Mouse (Mus musculus) kidney, embryonic 14.5 days (tissue): ENCODE measurements around the gene Itgb3. TPM values are rescaled to one million over a fixed set of nuclear protein-coding genes. Genes with fewer than 3 reads are reported as not detected.
"Not testable (repeated sequence)": the region's sequence is repeated elsewhere in the genome, so short reads cannot be mapped to it uniquely, and the experiment has no call there.

Experiments used
- ATAC-seq: fragments of 200-750 bp; cut with Nextera tagmentation; 2 replicates; pipeline ENCODE4 v1.8.0; 2017; ENCODE audit warnings: moderate number of reproducible peaks, mild to moderate bottlenecking, moderate TSS enrichment, moderate library complexity; ENCODE audit not compliant: low FRiP score, low TSS enrichment
- H3K27ac ChIP-seq: fragments of 300-500 bp; sonication (generic); 2 replicates; pipeline ENCODE4 v1.5.1; 2014; ENCODE audit warnings: low read depth, mild to moderate bottlenecking, low read length, moderate library complexity, mixed read lengths
- H3K27me3 ChIP-seq: fragments of 300-500 bp; sonication (generic); 2 replicates; pipeline ENCODE4 v1.6.1; 2014; ENCODE audit warnings: mild to moderate bottlenecking, low read length; ENCODE audit not compliant: control insufficient read depth, insufficient read depth
- H3K36me3 ChIP-seq: fragments of 300-500 bp; sonication (generic); 2 replicates; pipeline ENCODE4 v1.6.1; 2014; ENCODE audit warnings: low read length, mixed read lengths; ENCODE audit not compliant: control insufficient read depth, insufficient read depth
- H3K4me1 ChIP-seq: fragments of 300-500 bp; sonication (generic); 2 replicates; pipeline ENCODE4 v1.6.1; 2014; ENCODE audit warnings: low read length, mixed read lengths; ENCODE audit not compliant: control insufficient read depth, insufficient read depth
- H3K4me2 ChIP-seq: fragments of 300-500 bp; sonication (generic); replicated peaks from 2 replicates; pipeline ENCODE4 v1.6.1; 2014; ENCODE audit warnings: low read depth, mild to moderate bottlenecking, low read length
- H3K4me3 ChIP-seq: fragments of 300-500 bp; sonication (generic); 2 replicates; pipeline ENCODE4 v1.5.1; 2014; ENCODE audit warnings: mild to moderate bottlenecking, low read length
- H3K9ac ChIP-seq: fragments of 300-500 bp; sonication (generic); 2 replicates; pipeline ENCODE4 v1.6.1; 2014; ENCODE audit warnings: low read depth, mild to moderate bottlenecking, low read length, moderate library complexity
- H3K9me3 ChIP-seq: fragments of 300-500 bp; sonication (generic); 2 replicates; pipeline ENCODE4 v1.6.1; 2016; ENCODE audit warnings: low read length; ENCODE audit not compliant: control insufficient read depth
- WGBS: fragments of 180-500 bp; shearing (Covaris S2); extraction: QIAGEN DNeasy Blood & Tissue Kit; methylation state at CpG from one replicate; pipeline ENCODE4 v1.1.7; 2014; 5-methylcytosine and 5-hydroxymethylcytosine counted together
- polyA plus RNA-seq: library from polyadenylated mRNA; unstranded; fragments of >200 nt; fragmentation: Nextera tagmentation; extraction: Ambion mirVana; gene quantifications from 2 replicates; pipeline ENCODE4 v1.2.1, GENCODE M21; 2014

The Itgb3 gene
- polyA plus RNA-seq, 1 experiment from 2014 or later: 0.85 TPM

GRCm38 (mm10) chr11:104568326-104568725 lies 39.5 kb upstream of the Itgb3 start:
- WGBS: 97% methylated on average over 4 of the region's 4 CpGs
- H3K36me3 ChIP-seq: no peaks in the 10 kb centered on the region
- no peak overlapping the region for H3K4me3 ChIP-seq
- no peaks in the 10 kb centered on the region for H3K4me1 ChIP-seq
- no peaks in the 10 kb centered on the region for H3K27me3 ChIP-seq
- H3K27ac ChIP-seq: no peak overlapping the region
- ATAC-seq: no peak
- H3K9me3 ChIP-seq: no peaks in the 10 kb centered on the region
- H3K9ac ChIP-seq: no peak overlapping the region
- H3K4me2 ChIP-seq: no peak overlapping the region

GRCm38 (mm10) chr11:104570515-104570914 lies 37.3 kb upstream of the Itgb3 start:
- not testable (repeated sequence) for H3K4me1 ChIP-seq, H3K27me3 ChIP-seq, ATAC-seq, H3K4me3 ChIP-seq, H3K27ac ChIP-seq, H3K4me2 ChIP-seq, H3K9ac ChIP-seq, H3K36me3 ChIP-seq, H3K9me3 ChIP-seq
- 82% methylated on average over 8 of the region's 8 CpGs for WGBS

GRCm38 (mm10) chr11:104571373-104571772 lies 36.4 kb upstream of the Itgb3 start:
- not testable (repeated sequence) for H3K9ac ChIP-seq, H3K27ac ChIP-seq
- WGBS: 2% methylated on average over 28 of the region's 28 CpGs

GRCm38 (mm10) chr11:104572091-104572490 lies 35.7 kb upstream of the Itgb3 start:
- Histone ChIP-seq H3K4me3 (no peak overlapping the region), H3K9me3 (no peaks in the 10 kb centered on the region), H3K4me1 (no peaks in the 10 kb centered on the region), H3K27ac (no peak overlapping the region), H3K4me2 (no peak overlapping the region), H3K27me3 (no peaks in the 10 kb centered on the region), H3K36me3 (no peaks in the 10 kb centered on the region), H3K9ac (no peak overlapping the region)
- WGBS: 43% methylated on average over 7 of the region's 7 CpGs
- ATAC-seq: no peak

More at GRCm38 (mm10) chr11:104571373-104571772, 36.4 kb upstream of the Itgb3 start:
- ATAC-seq, H3K27me3 ChIP-seq, H3K4me1 ChIP-seq, H3K36me3 ChIP-seq, H3K9me3 ChIP-seq: not testable (repeated sequence)
- peak overlapping the region; percentile 36 for H3K4me3 ChIP-seq
- H3K4me2 ChIP-seq: peak overlapping the region; percentile 60

- no peaks in the 10 kb centered on the region for H3K27me3 ChIP-seq
- H3K4me1 ChIP-seq: no peaks in the 10 kb centered on the region
- WGBS: 51% methylated on average over 2 of the region's 2 CpGs
- H3K4me2 ChIP-seq: no peak overlapping the region
- H3K9me3 ChIP-seq: no peaks in the 10 kb centered on the region
- no peak overlapping the region for H3K27ac ChIP-seq
- H3K36me3 ChIP-seq: no peaks in the 10 kb centered on the region
- no peak overlapping the region for H3K9ac ChIP-seq
- no peak for ATAC-seq
- no peak overlapping the region for H3K4me3 ChIP-seq
Measured at GRCm38 (mm10) chr11:104572566-104572965, 35.2 kb upstream of the Itgb3 start.

DNA sequence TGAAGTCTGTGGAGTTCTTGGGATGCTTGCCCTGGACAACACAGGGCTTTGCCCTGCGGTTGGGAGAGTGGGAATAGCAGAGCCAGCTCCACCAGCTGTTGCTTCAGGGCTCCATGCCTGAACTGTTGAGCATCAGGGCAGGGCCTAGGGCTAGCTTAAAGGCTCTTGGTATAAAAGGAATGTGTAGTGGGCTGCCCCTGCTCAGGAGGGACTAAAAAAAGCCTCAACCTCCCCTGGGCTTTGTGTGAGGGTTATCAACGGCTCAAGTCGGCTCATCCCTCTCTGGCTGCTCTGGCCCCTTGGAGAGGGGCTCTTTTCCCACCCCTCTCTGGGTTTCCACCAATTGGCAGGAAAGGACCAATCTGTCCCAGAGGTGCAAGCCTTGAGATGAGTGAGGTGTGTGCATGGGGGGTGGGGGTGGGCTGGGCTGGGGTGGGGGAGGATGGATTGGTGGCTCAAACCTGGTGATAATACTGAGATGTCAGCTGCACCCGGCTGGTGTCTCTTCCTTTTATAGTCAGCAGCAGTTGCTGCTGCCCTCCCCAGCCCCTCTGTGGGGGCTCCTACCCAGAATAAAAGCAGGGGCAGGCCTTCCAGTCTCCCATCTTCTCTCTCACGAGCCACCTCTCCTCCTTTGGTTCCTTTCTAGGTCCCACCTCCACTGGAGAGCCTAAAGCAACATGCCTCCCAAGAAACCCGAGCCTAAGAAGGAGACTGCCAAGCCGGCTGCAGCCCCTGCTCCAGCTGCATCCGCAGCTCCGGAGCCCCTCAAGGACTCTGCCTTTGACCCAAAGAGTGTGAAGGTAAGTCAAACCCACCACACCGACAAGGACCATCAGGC lies 30.8 kb upstream of the Itgb3 start:
- Histone ChIP-seq H3K4me2 (no peak overlapping the region), H3K36me3 (no peaks in the 10 kb centered on the region), H3K9ac (no peak overlapping the region), H3K9me3 (no peaks in the 10 kb centered on the region), H3K4me3 (no peak overlapping the region), H3K27me3 (no peaks in the 10 kb centered on the region), H3K27ac (no peak overlapping the region), H3K4me1 (no peaks in the 10 kb centered on the region)
- 34% methylated on average over 10 of the region's 10 CpGs for whole genome bisulfite sequencing
- no peak for ATAC-seq

DNA sequence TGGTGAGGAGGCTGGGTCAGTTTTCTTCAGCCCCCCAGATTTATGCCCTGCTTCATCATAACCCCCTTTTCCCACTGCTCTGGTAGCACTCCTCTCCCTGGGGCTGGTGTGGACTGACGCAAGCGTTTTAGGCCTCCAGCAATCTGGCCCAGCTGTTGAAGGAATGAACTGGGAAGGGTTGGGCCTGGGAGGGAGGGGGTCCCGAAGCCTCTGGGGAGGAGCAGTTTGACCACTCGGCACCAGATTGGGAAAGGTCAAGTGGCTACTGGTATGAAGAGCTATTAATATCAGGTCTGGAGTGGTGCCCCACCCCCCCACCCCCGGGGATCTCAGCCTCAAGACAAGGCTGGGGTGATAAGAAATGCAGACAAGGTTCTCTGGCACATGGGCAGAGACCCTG lies 29.7 kb upstream of the Itgb3 start:
- Histone ChIP-seq H3K36me3 (no peaks in the 10 kb centered on the region), H3K9ac (no peak overlapping the region), H3K4me1 (no peaks in the 10 kb centered on the region), H3K27ac (no peak overlapping the region), H3K4me2 (no peak overlapping the region), H3K27me3 (no peaks in the 10 kb centered on the region), H3K4me3 (no peak overlapping the region), H3K9me3 (no peaks in the 10 kb centered on the region)
- WGBS: 42% methylated on average over 5 of the region's 5 CpGs
- no peak for ATAC-seq

GRCm38 (mm10) chr11:104579084-104579483 lies 28.7 kb upstream of the Itgb3 start:
- Histone ChIP-seq H3K9me3 (no peaks in the 10 kb centered on the region), H3K27me3 (no peaks in the 10 kb centered on the region), H3K4me3 (no peak overlapping the region), H3K4me2 (no peak overlapping the region), H3K4me1 (no peaks in the 10 kb centered on the region), H3K9ac (no peak overlapping the region), H3K36me3 (no peaks in the 10 kb centered on the region), H3K27ac (no peak overlapping the region)
- WGBS: 89% methylated on average over 9 of the region's 9 CpGs
- ATAC-seq: no peak

DNA sequence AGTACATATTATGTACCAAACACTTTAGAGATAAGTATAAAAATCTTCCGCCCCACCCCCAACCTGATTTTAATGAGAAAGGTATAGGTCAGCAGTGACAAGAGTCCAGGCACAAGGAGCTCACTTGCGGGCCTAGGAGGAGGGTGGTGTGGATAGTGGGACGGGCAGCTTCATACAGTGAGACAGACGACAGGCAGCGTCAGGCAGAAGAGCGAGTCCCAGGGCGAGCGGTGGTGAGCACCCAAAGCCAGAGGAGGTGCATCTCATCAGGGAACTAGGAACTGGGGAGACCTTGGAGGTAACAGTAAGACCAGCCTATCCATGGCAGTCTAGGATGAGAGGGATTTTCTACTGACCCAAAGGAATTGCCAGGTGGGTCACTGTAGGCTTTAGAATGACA lies 28.2 kb upstream of the Itgb3 start:
- no peak overlapping the region for H3K4me3 ChIP-seq
- H3K9me3 ChIP-seq: no peaks in the 10 kb centered on the region
- no peaks in the 10 kb centered on the region for H3K27me3 ChIP-seq
- no peak for ATAC-seq
- H3K4me1 ChIP-seq: no peaks in the 10 kb centered on the region
- WGBS: 97% methylated on average over 8 of the region's 8 CpGs
- no peak overlapping the region for H3K4me2 ChIP-seq
- no peak overlapping the region for H3K9ac ChIP-seq
- no peaks in the 10 kb centered on the region for H3K36me3 ChIP-seq
- no peak overlapping the region for H3K27ac ChIP-seq
